Mouse (Mus musculus) neural tube, embryonic 12.5 days (tissue): ENCODE data around the gene Krt78. TPM values are rescaled to one million over a fixed set of nuclear protein-coding genes. Genes with fewer than 3 reads are reported as not detected.

Experiments
- ATAC-seq: fragments of 200-750 bp; cut with Nextera tagmentation; 2 replicates; pipeline ENCODE4 v1.8.0; 2017; ENCODE audit warnings: low read depth, mild to moderate bottlenecking, moderate TSS enrichment, moderate library complexity; ENCODE audit not compliant: low FRiP score
- H3K27ac ChIP-seq: fragments of 300-500 bp; sonication (generic); 2 replicates; pipeline ENCODE4 v1.5.1; 2016
- H3K27me3 ChIP-seq: fragments of 300-500 bp; sonication (generic); replicated peaks from 2 replicates; pipeline ENCODE4 v1.6.1; 2016; ENCODE audit warnings: mild to moderate bottlenecking
- H3K36me3 ChIP-seq: fragments of 300-500 bp; sonication (generic); 2 replicates; pipeline ENCODE4 v1.6.1; 2016; ENCODE audit warnings: mild to moderate bottlenecking
- H3K4me1 ChIP-seq: fragments of 300-500 bp; sonication (generic); 2 replicates; pipeline ENCODE4 v1.6.1; 2016
- H3K4me2 ChIP-seq: fragments of 300-500 bp; sonication (generic); replicated peaks from 2 replicates; pipeline ENCODE4 v1.6.1; 2016; ENCODE audit warnings: mild to moderate bottlenecking
- H3K4me3 ChIP-seq: fragments of 300-500 bp; sonication (generic); 2 replicates; pipeline ENCODE4 v1.5.1; 2016
- H3K9ac ChIP-seq: fragments of 300-500 bp; sonication (generic); 2 replicates; pipeline ENCODE4 v1.6.1; 2016; ENCODE audit warnings: mild to moderate bottlenecking
- H3K9me3 ChIP-seq: fragments of 300-500 bp; sonication (generic); 2 replicates; pipeline ENCODE4 v1.6.1; 2016; ENCODE audit warnings: mild to moderate bottlenecking
- WGBS: fragments of 180-500 bp; shearing (Covaris S2); methylation state at CpG from one replicate; pipeline ENCODE4 v1.1.7; 2016; 5-methylcytosine and 5-hydroxymethylcytosine counted together
- polyA plus RNA-seq: library from polyadenylated mRNA; unstranded; fragments of >200 nt; fragmentation: Nextera tagmentation; extraction: Ambion mirVana; gene quantifications from 2 replicates; pipeline ENCODE4 v1.2.1, GENCODE M21; 2016

Krt78 gene
- polyA plus RNA-seq, 1 experiment from 2014 or later: not detected

DNA sequence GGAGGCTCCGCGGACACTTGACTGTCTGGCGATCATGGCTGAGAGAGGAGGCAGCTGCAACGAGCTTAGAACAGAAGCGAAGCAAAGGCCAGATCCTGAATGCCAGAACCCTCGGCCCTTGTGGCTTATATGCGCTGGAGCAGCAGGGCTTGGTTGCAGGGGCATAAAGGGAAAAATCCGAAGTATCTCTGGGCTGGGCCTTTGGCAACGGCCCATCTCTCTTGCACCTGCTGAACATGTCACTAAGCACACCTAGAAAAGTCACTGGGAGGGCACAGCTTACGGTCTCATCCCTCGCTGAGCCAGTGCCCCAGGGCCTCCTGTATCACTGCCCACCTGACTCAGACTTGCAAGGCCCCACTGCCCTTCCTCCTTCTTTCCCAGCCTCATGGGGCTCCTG, 29.5 kb downstream of the Krt78 start, which contains the start of gene Krt4:
Gene Krt4, minus strand, starts transcription at position 101 of the 400 bp plus-strand sequence.
- Histone ChIP-seq H3K4me3 (no peak within 1 kb of the TSS), H3K4me2 (no peak within 1 kb of the TSS), H3K27ac (no peak within 1 kb of the TSS), H3K4me1 (0 out of 2 replicates have a peak, but pooled peaks cover 7% of the 10 kb centered on the region), H3K36me3 (no peaks in the 10 kb centered on the region), H3K9ac (no peak within 1 kb of the TSS), H3K9me3 (no peaks in the 10 kb centered on the region), H3K27me3 (peaks cover under 1% of the 10 kb centered on the region; the same call in 1 of the 2 replicates)
- ATAC-seq: no peak
- 81% methylated on average over 11 of the region's 11 CpGs for WGBS

- Histone ChIP-seq H3K9ac (no peak overlapping the region), H3K4me1 (no peaks in the 10 kb centered on the region), H3K4me2 (no peak overlapping the region), H3K36me3 (no peaks in the 10 kb centered on the region), H3K9me3 (no peaks in the 10 kb centered on the region), H3K27me3 (no peaks in the 10 kb centered on the region), H3K27ac (no peak overlapping the region), H3K4me3 (no peak overlapping the region)
- 95% methylated on average over 2 of the region's 2 CpGs for WGBS
- ATAC-seq: no peak
These were observed 31.8 kb downstream of the Krt78 start for GRCm38 (mm10) chr15:101922296-101922695.

GRCm38 (mm10) chr15:101916072-101916471, 38.0 kb downstream of the Krt78 start:
- ATAC-seq: no peak
- Histone ChIP-seq H3K9me3 (no peaks in the 10 kb centered on the region), H3K9ac (no peak overlapping the region), H3K4me3 (no peak overlapping the region), H3K27ac (no peak overlapping the region), H3K4me1 (no peaks in the 10 kb centered on the region), H3K36me3 (no peaks in the 10 kb centered on the region), H3K4me2 (no peak overlapping the region), H3K27me3 (no peaks in the 10 kb centered on the region)
- WGBS: 71% methylated on average over 2 of the region's 2 CpGs

DNA sequence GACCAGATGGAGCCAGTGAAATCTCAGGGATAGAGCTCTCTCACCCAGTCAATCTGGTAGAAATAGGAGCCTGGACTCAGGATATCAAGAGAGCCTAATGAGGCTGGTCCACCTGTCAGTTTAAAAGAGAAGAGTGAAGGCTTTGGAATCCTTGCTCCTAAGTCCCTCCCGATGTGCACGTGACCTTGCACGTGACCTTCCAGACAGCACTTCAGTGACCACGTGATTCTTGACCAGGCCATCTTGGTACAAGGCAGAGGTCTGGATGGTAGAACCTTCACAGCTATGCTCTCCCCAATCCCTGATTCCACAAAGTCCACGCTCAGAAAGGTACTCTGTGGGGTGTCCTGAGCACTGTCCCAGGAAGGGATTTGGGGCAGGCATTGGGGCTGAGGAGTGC, 49.2 kb downstream of the Krt78 start:
- H3K36me3 ChIP-seq: no peaks in the 10 kb centered on the region
- H3K4me3 ChIP-seq: no peak overlapping the region
- no peaks in the 10 kb centered on the region for H3K4me1 ChIP-seq
- no peak overlapping the region for H3K9ac ChIP-seq
- no peaks in the 10 kb centered on the region for H3K27me3 ChIP-seq
- H3K27ac ChIP-seq: no peak overlapping the region
- no peaks in the 10 kb centered on the region for H3K9me3 ChIP-seq
- ATAC-seq: no peak
- no peak overlapping the region for H3K4me2 ChIP-seq
- WGBS: 85% methylated on average over 5 of the region's 5 CpGs

GRCm38 (mm10) chr15:101902171-101903149, 51.6 kb downstream of the Krt78 start:
- ATAC-seq: no peak
- Histone ChIP-seq H3K9ac (no peak overlapping the region), H3K4me3 (no peak overlapping the region), H3K27me3 (no peaks in the 10 kb centered on the region), H3K9me3 (no peaks in the 10 kb centered on the region), H3K36me3 (no peaks in the 10 kb centered on the region), H3K27ac (no peak overlapping the region), H3K4me1 (no peaks in the 10 kb centered on the region), H3K4me2 (no peak overlapping the region)
- WGBS: 61% methylated on average over 12 of the region's 12 CpGs

Other genes with a start within 250 kb of the Krt78 start
- 12.9 and 13.7 TPM in 2 replicates for gene Krt5, start 241.4 kb downstream of the Krt78 start, polyA plus RNA-seq
- gene Krt71, start 211.2 kb downstream of the Krt78 start, polyA plus RNA-seq: not detected in 2 replicates
- not detected in 2 replicates for gene Krt72, start 167.8 kb downstream of the Krt78 start, polyA plus RNA-seq
- gene Krt73, start 151.9 kb downstream of the Krt78 start, polyA plus RNA-seq: 0.27 and 0.34 TPM in 2 replicates
- not detected in 2 replicates for gene Krt2, start 136.1 kb downstream of the Krt78 start, polyA plus RNA-seq
- 1.6 and 2.5 TPM in 2 replicates for gene Krt1, start 103.5 kb downstream of the Krt78 start, polyA plus RNA-seq
- not detected in 2 replicates for gene Krt77, start 84.6 kb downstream of the Krt78 start, polyA plus RNA-seq
- not detected in 2 replicates for gene Krt76, start 61.4 kb downstream of the Krt78 start, polyA plus RNA-seq
- gene Krt4, start 29.6 kb downstream of the Krt78 start, polyA plus RNA-seq: not detected in 2 replicates
- 0.18 TPM in 1 of 2 replicates, not detected in the other for gene Krt79, start 14.0 kb downstream of the Krt78 start, polyA plus RNA-seq
- 5.4 and 6.8 TPM in 2 replicates for gene Krt8, start 50.2 kb upstream of the Krt78 start, polyA plus RNA-seq
- 4.1 and 4.2 TPM in 2 replicates for gene Krt18, start 73.9 kb upstream of the Krt78 start, polyA plus RNA-seq
- 89.2 and 92.3 TPM in 2 replicates for gene Eif4b, start 119.5 kb upstream of the Krt78 start, polyA plus RNA-seq
- gene Tns2, start 146.1 kb upstream of the Krt78 start, polyA plus RNA-seq: 13.0 and 13.5 TPM in 2 replicates
- 29.6 and 33.3 TPM in 2 replicates for gene Spryd3, start 181.9 kb upstream of the Krt78 start, polyA plus RNA-seq
- 0.60 and 0.63 TPM in 2 replicates for gene Igfbp6, start 190.1 kb upstream of the Krt78 start, polyA plus RNA-seq
- 0.11 TPM in 1 of 2 replicates, not detected in the other for gene Soat2, start 196.2 kb upstream of the Krt78 start, polyA plus RNA-seq
- gene Zfp740, start 249.0 kb upstream of the Krt78 start, polyA plus RNA-seq: 98.3 and 105 TPM in 2 replicates